Mouse (Mus musculus) kidney, postnatal 10 days (tissue): Measurements from ENCODE around the gene Gigyf2.

Experiments used
- DNase-seq: peaks from one replicate; pipeline ENCODE4 v3.0.0; 2021; ENCODE audit warnings: mixed read lengths

Gigyf2 gene

GRCm38 (mm10) chr1:87326742-87327163, at the start of gene Gigyf2:
Gigyf2 (plus strand) TSS chr1:87326998.
- peak; percentile 98 for DNase-seq

GRCm38 (mm10) chr1:87280281-87280680, 46.5 kb upstream of the Gigyf2 start:
- no peak for DNase-seq

DNA sequence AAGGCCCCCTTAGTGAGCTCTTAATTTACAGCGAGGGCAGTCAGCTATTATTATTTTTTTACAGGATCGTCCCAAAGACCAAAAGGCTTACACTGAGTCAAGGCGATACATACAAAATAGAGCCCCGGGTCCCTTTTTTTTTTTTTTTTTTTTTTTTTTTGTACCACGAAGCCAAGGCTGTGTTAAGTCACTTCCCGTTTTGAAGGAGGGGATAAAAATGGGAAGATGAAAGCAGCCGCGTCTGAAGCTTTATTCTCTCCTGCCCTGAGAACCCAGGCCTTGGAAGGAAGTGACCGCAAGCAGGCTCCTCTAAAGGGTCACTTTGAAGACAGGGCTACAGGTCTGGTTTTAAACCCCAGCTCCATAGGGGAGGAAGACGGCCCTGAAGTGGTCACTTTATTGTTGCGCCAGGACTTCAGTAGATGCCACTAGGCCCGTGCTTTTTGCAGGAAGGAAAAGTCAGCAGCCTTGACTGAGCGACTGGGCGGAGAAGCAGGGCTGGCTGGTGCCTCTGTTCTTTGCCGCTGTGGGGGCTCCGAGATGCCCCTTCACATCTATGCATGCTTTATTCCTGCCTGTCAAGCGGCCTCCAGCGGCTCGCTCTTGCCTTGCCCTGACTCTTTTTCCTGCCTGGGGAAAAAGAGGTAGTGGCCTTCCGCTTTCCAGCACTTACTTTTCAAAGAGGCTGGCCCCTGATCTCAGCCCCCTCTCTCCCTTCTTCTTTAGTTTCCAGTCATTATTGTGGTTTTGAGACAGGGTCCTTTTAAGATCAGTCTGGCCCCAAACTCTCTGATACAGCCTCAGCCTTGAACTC, 45.0 kb upstream of the Gigyf2 start:
- DNase-seq = no peak

DNA sequence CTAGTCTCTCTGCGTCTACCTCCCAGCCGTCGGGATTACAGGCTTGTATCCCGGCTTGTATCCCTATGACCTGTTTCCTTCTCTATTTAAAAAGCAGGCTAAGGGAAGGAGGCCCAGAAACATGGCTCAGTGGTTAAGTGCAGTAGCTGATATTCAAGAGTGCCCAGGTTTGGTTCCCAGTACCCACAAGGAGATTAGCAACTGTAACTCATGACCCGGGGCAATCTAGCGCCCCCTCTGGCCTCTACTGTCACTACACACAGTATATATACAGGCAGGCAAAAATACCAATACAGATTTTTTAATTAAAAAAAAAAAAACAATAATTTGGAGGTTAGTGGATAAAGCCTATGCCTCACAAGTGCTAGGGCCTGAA, 44.4 kb upstream of the Gigyf2 start:
- DNase-seq = no peak

GRCm38 (mm10) chr1:87283410-87283960, 43.3 kb upstream of the Gigyf2 start:
- no peak for DNase-seq

GRCm38 (mm10) chr1:87287105-87287504, 39.7 kb upstream of the Gigyf2 start:
- no peak for DNase-seq

- no peak for DNase-seq
Observed at GRCm38 (mm10) chr1:87291416-87291815, 35.4 kb upstream of the Gigyf2 start.

DNA sequence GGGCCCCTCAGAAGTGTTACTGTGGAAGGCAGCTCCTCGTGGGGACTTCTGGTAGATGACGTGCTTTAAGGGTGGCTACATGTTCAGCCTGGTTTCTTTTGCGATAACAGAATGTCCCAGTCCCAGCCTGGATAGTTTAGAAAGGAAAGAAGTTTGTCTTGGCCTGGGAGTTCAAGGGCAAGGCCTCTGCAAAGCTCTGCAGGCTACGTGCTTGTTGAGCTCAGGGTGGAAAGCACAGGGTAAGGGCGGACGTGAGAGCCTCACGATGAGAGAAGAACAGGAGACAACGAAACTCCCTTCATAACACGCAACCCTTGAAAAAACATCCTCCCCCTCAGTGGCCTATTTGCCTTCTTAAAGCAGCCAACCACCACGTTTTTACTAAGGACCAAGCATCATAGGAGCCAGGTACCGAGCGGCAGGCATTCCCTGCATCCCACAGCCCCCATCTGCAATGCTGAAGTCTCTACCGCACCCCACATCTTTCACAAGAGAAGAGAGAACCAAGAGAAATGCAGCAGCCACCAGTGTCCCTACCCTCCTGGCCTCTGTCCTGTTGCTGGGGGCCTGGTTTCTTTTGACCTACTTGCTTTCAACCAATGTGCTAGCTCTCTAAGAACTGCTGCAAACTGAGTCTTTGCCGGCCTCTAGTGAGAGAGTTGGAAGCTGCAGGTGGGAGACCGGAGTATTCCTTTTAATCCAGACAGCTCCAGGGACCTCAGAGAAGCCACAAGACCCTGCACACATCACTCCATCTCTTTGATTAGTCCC, 34.2 kb upstream of the Gigyf2 start:
- peak; percentile 76 for DNase-seq

GRCm38 (mm10) chr1:87294063-87294710, 32.6 kb upstream of the Gigyf2 start:
- no peak for DNase-seq

GRCm38 (mm10) chr1:87294951-87295350, 31.8 kb upstream of the Gigyf2 start:
- no peak for DNase-seq

GRCm38 (mm10) chr1:87297346-87297925, 29.4 kb upstream of the Gigyf2 start:
- DNase-seq = no peak

- no peak for DNase-seq
Observed at GRCm38 (mm10) chr1:87300360-87301286, 26.2 kb upstream of the Gigyf2 start.

GRCm38 (mm10) chr1:87301971-87302370, 24.8 kb upstream of the Gigyf2 start:
- DNase-seq = no peak

- DNase-seq = no peak
Observed at GRCm38 (mm10) chr1:87308952-87309351, 17.8 kb upstream of the Gigyf2 start.

GRCm38 (mm10) chr1:87309621-87310020, 17.2 kb upstream of the Gigyf2 start:
- DNase-seq = no peak

GRCm38 (mm10) chr1:87312681-87313080, 14.1 kb upstream of the Gigyf2 start:
- no peak for DNase-seq

- no peak for DNase-seq
Observed at GRCm38 (mm10) chr1:87313116-87313515, 13.7 kb upstream of the Gigyf2 start.

GRCm38 (mm10) chr1:87313843-87314570, 12.8 kb upstream of the Gigyf2 start:
- no peak for DNase-seq

- no peak for DNase-seq
Observed at GRCm38 (mm10) chr1:87315431-87315830, 11.4 kb upstream of the Gigyf2 start.

- DNase-seq = no peak
Observed at GRCm38 (mm10) chr1:87315894-87316293, 10.9 kb upstream of the Gigyf2 start.

GRCm38 (mm10) chr1:87316672-87317071, 10.1 kb upstream of the Gigyf2 start:
- peak; percentile 88 for DNase-seq
